In genomic region chr2:75831881-75832633, GRCm38 (mm10) we compare ENCODE assay signal across 8 mouse cellular contexts. TPM values are rescaled to one million over a fixed set of nuclear protein-coding genes. Genes with fewer than 3 reads are reported as not detected.
DNase-seq lines count a peak whose midpoint lies in the region; ATAC-seq and TF ChIP-seq lines count a peak whose summit lies in the region.

Agps (plus strand) TSS chr2:75832177.

- H3K36me3 ChIP-seq in embryonic facial prominence, embryonic 15.5 days, result no peaks in the 10 kb centered on the region
- no peaks in the 10 kb centered on the region for H3K36me3 ChIP-seq in heart, embryonic 10.5 days
- H3K36me3 ChIP-seq in kidney, embryonic 15.5 days, result no peaks in the 10 kb centered on the region; the same call in 1 of the 2 replicates

- TF ChIP-seq POLR2A in bone marrow, adult 2 months (IDR thresholded peaks at IDR 0.05; ENCODE audit: borderline replicate concordance, control insufficient read depth, low read depth, low read length), result peak; percentile 82; the same call in 1 of the 2 replicates

- peak within 1 kb of the TSS; percentile 71 for H3K4me2 ChIP-seq in embryonic facial prominence, embryonic 15.5 days (replicated peaks)
- peak within 1 kb of the TSS; percentile 80 for H3K4me2 ChIP-seq in kidney, embryonic 15.5 days

- peak within 1 kb of the TSS; percentile 81 for H3K4me3 ChIP-seq in bone marrow, adult 2 months (replicated peaks; ENCODE audit: control insufficient read depth, low read depth, low read length)
- H3K4me3 ChIP-seq in embryonic facial prominence, embryonic 15.5 days (replicated peaks), result peak within 1 kb of the TSS; percentile 86
- peak within 1 kb of the TSS; percentile 91 for H3K4me3 ChIP-seq in heart, embryonic 10.5 days
- H3K4me3 ChIP-seq in kidney, embryonic 15.5 days (replicated peaks), result peak within 1 kb of the TSS; percentile 93

- H3K27me3 ChIP-seq in embryonic facial prominence, embryonic 15.5 days, result no peaks in the 10 kb centered on the region
- no peaks in the 10 kb centered on the region for H3K27me3 ChIP-seq in heart, embryonic 10.5 days (ENCODE audit: insufficient read depth, poor library complexity, severe bottlenecking)
- no peaks in the 10 kb centered on the region for H3K27me3 ChIP-seq in kidney, embryonic 15.5 days

- peak; percentile 82 for DNase-seq in 416B (ENCODE audit: low read depth)
- peak; percentile 94 for DNase-seq in heart, embryonic 10.5 days (ENCODE audit: low spot score)
- peak; percentile 94 for DNase-seq in liver
- DNase-seq in spleen, postnatal 4 days (ENCODE audit: low spot score in 2 of 2), result peak; percentile 88 to 95

- peak within 1 kb of the TSS; percentile 80 for H3K9ac ChIP-seq in embryonic facial prominence, embryonic 15.5 days
- peak within 1 kb of the TSS; percentile 93 for H3K9ac ChIP-seq in kidney, embryonic 15.5 days

- no peaks in the 10 kb centered on the region for H3K9me3 ChIP-seq in embryonic facial prominence, embryonic 15.5 days (replicated peaks)
- no peaks in the 10 kb centered on the region for H3K9me3 ChIP-seq in heart, embryonic 10.5 days
- H3K9me3 ChIP-seq in kidney, embryonic 15.5 days (replicated peaks), result no peaks in the 10 kb centered on the region

- H3K4me1 ChIP-seq in bone marrow, adult 2 months (ENCODE audit: control insufficient read depth, insufficient read depth, low read length), result peaks cover 7% of the 10 kb centered on the region; the same call in 1 of the 2 replicates
- H3K4me1 ChIP-seq in embryonic facial prominence, embryonic 15.5 days, result peaks cover 23% of the 10 kb centered on the region
- H3K4me1 ChIP-seq in heart, embryonic 10.5 days, result peaks cover 23% of the 10 kb centered on the region
- H3K4me1 ChIP-seq in kidney, embryonic 15.5 days, result peaks cover 37% of the 10 kb centered on the region

- ATAC-seq in embryonic facial prominence, embryonic 15.5 days (ENCODE audit: insufficient number of reproducible peaks, low FRiP score, low TSS enrichment, low read depth), result peak; percentile 93
- ATAC-seq in kidney, embryonic 15.5 days (replicated peaks; ENCODE audit: low FRiP score), result peak; percentile 93
- peak; percentile 62 for ATAC-seq in monocyte, adult 5-6 weeks (replicated peaks; ENCODE audit: insufficient number of reproducible peaks, low FRiP score, low TSS enrichment, poor library complexity, severe bottlenecking)

- no peak for TF ChIP-seq CTCF in bone marrow, adult 2 months (IDR thresholded peaks at IDR 0.05; ENCODE audit: control insufficient read depth, insufficient read depth, low read length)

- peak within 1 kb of the TSS; percentile 63 for H3K27ac ChIP-seq in bone marrow, adult 2 months (ENCODE audit: control insufficient read depth, insufficient read depth, low read depth, low read length, poor library complexity)
- peak within 1 kb of the TSS; percentile 82 for H3K27ac ChIP-seq in embryonic facial prominence, embryonic 15.5 days (replicated peaks)
- peak within 1 kb of the TSS; percentile 97 for H3K27ac ChIP-seq in heart, embryonic 10.5 days
- H3K27ac ChIP-seq in kidney, embryonic 15.5 days, result peak within 1 kb of the TSS; percentile 88

- under 1% methylated on average over 86 of the region's 86 CpGs for WGBS in bone marrow, adult 2 months
- under 1% methylated on average over 70 of the region's 86 CpGs for WGBS in embryonic facial prominence, embryonic 15.5 days
- under 1% methylated on average over 85 of the region's 86 CpGs for WGBS in heart, embryonic 10.5 days
- under 1% methylated on average over 81 of the region's 86 CpGs for WGBS in kidney, embryonic 15.5 days

RNA-seq across cellular contexts. Expression of gene Agps, which starts in this region (rescaled TPM):
- polyA plus RNA-seq in bone marrow, adult 2 months (2011; ENCODE audit: insufficient read depth, insufficient read length, low replicate concordance, missing spikeins), result 12.9 and 14.3 TPM in 2 replicates
- polyA plus RNA-seq in embryonic facial prominence, embryonic 15.5 days (2015; fragmentation: Nextera tagmentation; extraction: Ambion mirVana), result 24.5 and 27.6 TPM in 2 replicates
- 48.6 and 49.5 TPM in 2 replicates for polyA plus RNA-seq in heart, embryonic 10.5 days (2016; fragmentation: Nextera tagmentation; extraction: Ambion mirVana)
- polyA plus RNA-seq in kidney, embryonic 15.5 days (2015; fragmentation: Nextera tagmentation; extraction: Ambion mirVana), result 39.1 and 41.5 TPM in 2 replicates
- 60.0 to 94.2 TPM (median 75.4 TPM) in 3 replicates for total RNA-seq in monocyte, adult 5-6 weeks (2017)

Comparison
In these comparisons a context has a peak if more than half of its experiments do, and no peak if none do; other contexts are left out.
1. Peak in every context shown above with its lines: DNase-seq, ATAC-seq, H3K4me3 ChIP-seq and H3K27ac ChIP-seq.